In genomic region chr2:38712076-38712768, GRCm38 (mm10) we compare ENCODE assay signal across 9 mouse cellular contexts. TPM values are rescaled to one million over a fixed set of nuclear protein-coding genes. Genes with fewer than 3 reads are reported as not detected.
DNase-seq lines count a peak whose midpoint lies in the region; ATAC-seq and TF ChIP-seq lines count a peak whose summit lies in the region.
"Had no signal": no experiment of that assay in that cellular context is flagged by ENCODE, and none has a peak within 500 bp of the region (broad histone marks: within the 10 kb centered on the region; RNA-seq: fewer than 3 reads in every experiment).

No protein-coding gene starts in this region.

- no peak for TF ChIP-seq POLR2A in bone marrow macrophage, adult 2 months (IDR thresholded peaks at IDR 0.05; ENCODE audit: borderline replicate concordance, low read depth, low read length)

- DNase-seq in heart, postnatal 25 days (ENCODE audit: low spot score): no peak
- peak; percentile 42 for DNase-seq in midbrain, embryonic 14.5 days
- no peak for DNase-seq in layer of hippocampus, postnatal 14 days (ENCODE audit: low spot score in 2 of 2)
- no peak for DNase-seq in left cerebral cortex, postnatal 4 days

- peak overlapping the region; percentile 63 for H3K4me2 ChIP-seq in heart, embryonic 13.5 days
- peak overlapping the region; percentile 47 for H3K4me2 ChIP-seq in hindbrain, embryonic 15.5 days
- H3K4me2 ChIP-seq in midbrain, embryonic 14.5 days (ENCODE audit: low read length): peak overlapping the region; percentile 46

- intact Hi-C loops in heart, postnatal 25 days (cut with DNase I): no loop called here
- intact Hi-C loops in left cerebral cortex, postnatal 4 days (cut with DNase I): no loop called here

- no peak overlapping the region for H3K27ac ChIP-seq in heart, embryonic 13.5 days (replicated peaks)
- no peak overlapping the region for H3K27ac ChIP-seq in bone marrow macrophage, adult 2 months (ENCODE audit: insufficient read depth, low read depth, low read length)
- H3K27ac ChIP-seq in hindbrain, embryonic 15.5 days (replicated peaks): no peak overlapping the region
- no peak overlapping the region for H3K27ac ChIP-seq in midbrain, embryonic 14.5 days (replicated peaks; ENCODE audit: low read depth, low read length)

- H3K27me3 ChIP-seq in heart, embryonic 13.5 days (replicated peaks): peaks cover 89% of the 10 kb centered on the region
- peaks cover 53% of the 10 kb centered on the region for H3K27me3 ChIP-seq in hindbrain, embryonic 15.5 days
- peaks cover 65% of the 10 kb centered on the region for H3K27me3 ChIP-seq in midbrain, embryonic 14.5 days (ENCODE audit: control insufficient read depth, insufficient read depth, low read length)

- 0 out of 2 replicates have a peak overlapping the region, but pooled peaks have one; percentile 40 for H3K9ac ChIP-seq in heart, embryonic 13.5 days
- no peak overlapping the region for H3K9ac ChIP-seq in hindbrain, embryonic 15.5 days
- H3K9ac ChIP-seq in midbrain, embryonic 14.5 days (replicated peaks; ENCODE audit: low read length): no peak overlapping the region

- H3K36me3 ChIP-seq in heart, embryonic 13.5 days: no peaks in the 10 kb centered on the region
- H3K36me3 ChIP-seq in hindbrain, embryonic 15.5 days: no peaks in the 10 kb centered on the region
- H3K36me3 ChIP-seq in midbrain, embryonic 14.5 days (ENCODE audit: control insufficient read depth, insufficient read depth, low read length): no peaks in the 10 kb centered on the region

- H3K9me3 ChIP-seq in heart, embryonic 13.5 days: no peaks in the 10 kb centered on the region
- no peaks in the 10 kb centered on the region for H3K9me3 ChIP-seq in hindbrain, embryonic 15.5 days
- no peaks in the 10 kb centered on the region for H3K9me3 ChIP-seq in midbrain, embryonic 14.5 days (ENCODE audit: control insufficient read depth, low read length)

- no peak for TF ChIP-seq CTCF in bone marrow macrophage, adult 2 months (IDR thresholded peaks at IDR 0.05; ENCODE audit: low read depth, low read length)

- ATAC-seq in heart, embryonic 13.5 days (ENCODE audit: extremely low read depth, insufficient number of reproducible peaks, low FRiP score, low TSS enrichment): no peak
- ATAC-seq in hindbrain, embryonic 15.5 days (ENCODE audit: low FRiP score, low read depth): peak; percentile 24; the same call in 1 of the 2 replicates
- no peak for ATAC-seq in midbrain, embryonic 14.5 days (ENCODE audit: low FRiP score, low TSS enrichment)
- no peak for ATAC-seq in cerebellum, adult (ENCODE audit: insufficient number of reproducible peaks, low FRiP score, low TSS enrichment)

- peaks cover 21% of the 10 kb centered on the region for H3K4me1 ChIP-seq in heart, embryonic 13.5 days
- H3K4me1 ChIP-seq in bone marrow macrophage, adult 2 months (ENCODE audit: control insufficient read depth, insufficient read depth, low read length): no peaks in the 10 kb centered on the region
- peaks cover 19% of the 10 kb centered on the region for H3K4me1 ChIP-seq in hindbrain, embryonic 15.5 days (replicated peaks)
- H3K4me1 ChIP-seq in midbrain, embryonic 14.5 days (ENCODE audit: control insufficient read depth, insufficient read depth, low read length): peaks cover 18% of the 10 kb centered on the region

- H3K4me3 ChIP-seq in heart, embryonic 13.5 days: peak overlapping the region; percentile 48
- peak overlapping the region; percentile 8; the same call in 1 of the 2 replicates for H3K4me3 ChIP-seq in bone marrow macrophage, adult 2 months (ENCODE audit: insufficient read depth, low read length)
- peak overlapping the region; percentile 24 for H3K4me3 ChIP-seq in hindbrain, embryonic 15.5 days
- peak overlapping the region; percentile 24 for H3K4me3 ChIP-seq in midbrain, embryonic 14.5 days (replicated peaks; ENCODE audit: low read depth, low read length)

- 6% methylated on average over 46 of the region's 58 CpGs for WGBS in heart, embryonic 13.5 days
- 10% methylated on average over 37 of the region's 58 CpGs for WGBS in hindbrain, embryonic 15.5 days
- WGBS in midbrain, embryonic 14.5 days: 4% methylated on average over 56 of the region's 58 CpGs

RNA-seq across cellular contexts. Expression of gene Nr5a1, which starts 2.1 kb away (rescaled TPM):
- polyA plus RNA-seq in heart, embryonic 13.5 days (2015; fragmentation: Nextera tagmentation; extraction: Ambion mirVana): not detected in 2 replicates
- not detected for total RNA-seq in heart, postnatal 25 days (2021)
- polyA plus RNA-seq in bone marrow macrophage, adult 2 months (2012; ENCODE audit: insufficient read depth, insufficient read length, missing spikeins): not detected in 2 replicates
- polyA plus RNA-seq in hindbrain, embryonic 15.5 days (2015; fragmentation: Nextera tagmentation; extraction: Ambion mirVana): 0.05 TPM in 1 of 2 replicates, not detected in the other
- 0.07 TPM in 1 of 2 replicates, not detected in the other for polyA plus RNA-seq in midbrain, embryonic 14.5 days (2014; fragmentation: Nextera tagmentation; extraction: Ambion mirVana)
- not detected for total RNA-seq in layer of hippocampus, postnatal 14 days (2021)
- under 1 TPM in 1 of 2 experiments, not detected in 1; 0.14 TPM for total RNA-seq in left cerebral cortex, postnatal 4 days (2021)
- total RNA-seq: liver, adult 2 months had no signal
- polyA plus RNA-seq: liver, adult 2 months had no signal
